Mouse (Mus musculus) MEL (cell line): ENCODE measurements at regions not wholly inside any gene's neighbourhood (a gene's known extent, or its start where the extent isn't known, plus 50 kb on each side); places are given as distances from the start of the nearest gene placed in this dataset.

Source experiments
- DNase-seq: peaks from one replicate; pipeline ENCODE4 v3.0.0; 2011; ENCODE audit warnings: low read depth, low spot score
- H3K27ac ChIP-seq: 2 replicates; pipeline ENCODE4 v1.5.1; 2012; ENCODE audit warnings: low read depth, mild to moderate bottlenecking, control low read depth, low read length, moderate library complexity; ENCODE audit not compliant: control insufficient read depth
- H3K27me3 ChIP-seq, 2 experiments: fragments of 150-350 bp in 1 of 2; sonication (generic) in 1 of 2; 2 replicates each; pipeline ENCODE4 v1.6.1; 2012; ENCODE audit warnings: low read length in 2 of 2, mild to moderate bottlenecking in 2 of 2, improper control_type of control experiment in 1 of 2, moderate library complexity in 1 of 2; ENCODE audit not compliant: insufficient read depth in 2 of 2, control insufficient read depth in 1 of 2
- H3K36me3 ChIP-seq, 2 experiments: 2 replicates each; pipeline ENCODE4 v1.6.1; 2012 to 2014; ENCODE audit warnings: low read length in 2 of 2, improper control_type of control experiment in 1 of 2, inconsistent platforms in 1 of 2, mild to moderate bottlenecking in 1 of 2; ENCODE audit not compliant: insufficient read depth in 2 of 2, control insufficient read depth in 1 of 2
- H3K4me1 ChIP-seq, 2 experiments: fragments of 150-350 bp in 1 of 2; sonication (generic) in 1 of 2; 2 replicates each; pipeline ENCODE4 v1.6.1; 2012; ENCODE audit warnings: low read length in 2 of 2, improper control_type of control experiment in 1 of 2, mild to moderate bottlenecking in 1 of 2; ENCODE audit not compliant: insufficient read depth in 2 of 2, control insufficient read depth in 1 of 2
- H3K4me3 ChIP-seq, 2 experiments: fragments of 150-350 bp in 1 of 2; sonication (generic) in 1 of 2; 2 replicates each; pipeline ENCODE4 v1.5.1; 2012; ENCODE audit warnings: low read depth in 2 of 2, low read length in 2 of 2, mild to moderate bottlenecking in 2 of 2, moderate library complexity in 2 of 2, control low read depth in 1 of 2, improper control_type of control experiment in 1 of 2; ENCODE audit not compliant: control insufficient read depth in 1 of 2, insufficient read depth in 1 of 2
- H3K79me2 ChIP-seq: 2 replicates; pipeline ENCODE4 v1.6.1; 2012; ENCODE audit warnings: mild to moderate bottlenecking, low read length, moderate library complexity; ENCODE audit not compliant: control insufficient read depth, poor library complexity, insufficient read depth
- H3K9ac ChIP-seq: 2 replicates; pipeline ENCODE4 v1.6.1; 2012; ENCODE audit warnings: low read depth, mild to moderate bottlenecking, control low read depth, low read length, moderate library complexity; ENCODE audit not compliant: control insufficient read depth, poor library complexity, severe bottlenecking
- H3K9me3 ChIP-seq: fragments of 150-350 bp; sonication (generic); replicated peaks from 2 replicates; pipeline ENCODE4 v1.6.1; 2012; ENCODE audit warnings: mild to moderate bottlenecking, low read length, improper control_type of control experiment, moderate library complexity; ENCODE audit not compliant: insufficient read depth
- BHLHE40 ChIP-seq: IDR thresholded peaks from 2 replicates; pipeline ENCODE4 v1.6.1; 2012; ENCODE audit warnings: low read depth, mild to moderate bottlenecking, inconsistent platforms, low read length, improper control_type of control experiment, borderline replicate concordance
- CHD1 ChIP-seq: IDR thresholded peaks from 2 replicates; pipeline ENCODE4 v1.6.1; 2012; ENCODE audit warnings: low read depth, mild to moderate bottlenecking, inconsistent platforms, low read length, improper control_type of control experiment
- CHD2 ChIP-seq: IDR thresholded peaks from 2 replicates; pipeline ENCODE4 v1.6.1; 2011; ENCODE audit warnings: low read length, improper control_type of control experiment
- CTCF ChIP-seq, 3 experiments: IDR thresholded peaks in 2 of 3; conservative IDR thresholded peaks in 1 of 3; 2 replicates each; pipeline ENCODE4 v1.5.1; 2011 to 2012; ENCODE audit warnings: low read length in 3 of 3, low read depth in 2 of 3, mild to moderate bottlenecking in 2 of 3, improper control_type of control experiment in 1 of 3, inconsistent platforms in 1 of 3, mixed read lengths in 1 of 3, moderate library complexity in 1 of 3; ENCODE audit not compliant: control insufficient read depth in 1 of 3, insufficient read depth in 1 of 3, poor library complexity in 1 of 3, severe bottlenecking in 1 of 3
- E2F4 ChIP-seq: IDR thresholded peaks from 2 replicates; pipeline ENCODE4 v1.6.1; 2011; ENCODE audit warnings: low read depth, low read length, improper control_type of control experiment, borderline replicate concordance
- HCFC1 ChIP-seq: IDR thresholded peaks from 2 replicates; pipeline ENCODE4 v1.6.1; 2012; ENCODE audit warnings: low read depth, mild to moderate bottlenecking, inconsistent platforms, low read length, improper control_type of control experiment, moderate library complexity
- JUND ChIP-seq: IDR thresholded peaks from 2 replicates; pipeline ENCODE4 v1.6.1; 2011; ENCODE audit warnings: low read depth, mild to moderate bottlenecking, improper control_type of control experiment, low read length
- KAT2A ChIP-seq: conservative IDR thresholded peaks from 2 replicates; pipeline ENCODE4 v1.6.1; 2012; ENCODE audit warnings: low read depth, low read length, improper control_type of control experiment, inconsistent platforms
- MAX ChIP-seq: IDR thresholded peaks from 2 replicates; pipeline ENCODE4 v1.6.1; 2011; ENCODE audit warnings: low read length, improper control_type of control experiment
- MAZ ChIP-seq: IDR thresholded peaks from 2 replicates; pipeline ENCODE4 v1.6.1; 2012; ENCODE audit warnings: low read depth, mild to moderate bottlenecking, inconsistent platforms, low read length, improper control_type of control experiment
- MXI1 ChIP-seq: IDR thresholded peaks from 2 replicates; pipeline ENCODE4 v1.6.1; 2011; ENCODE audit warnings: mild to moderate bottlenecking, low read depth, low read length, improper control_type of control experiment
- MYC ChIP-seq: IDR thresholded peaks from 2 replicates; pipeline ENCODE4 v1.6.1; 2011; ENCODE audit warnings: low read depth, mild to moderate bottlenecking, low read length, improper control_type of control experiment, moderate library complexity
- NELFE ChIP-seq: IDR thresholded peaks from 2 replicates; pipeline ENCODE4 v1.6.1; 2011; ENCODE audit warnings: low read depth, low read length, improper control_type of control experiment
- POLR2A ChIP-seq, 2 experiments: IDR thresholded peaks; 2 replicates each; pipeline ENCODE4 v1.6.1; 2011 to 2012; ENCODE audit warnings: low read length in 2 of 2, mild to moderate bottlenecking in 2 of 2, control low read depth in 1 of 2, improper control_type of control experiment in 1 of 2, low read depth in 1 of 2, moderate library complexity in 1 of 2; ENCODE audit not compliant: control insufficient read depth in 1 of 2, insufficient read depth in 1 of 2, poor library complexity in 1 of 2
- POLR2AphosphoS2 ChIP-seq: IDR thresholded peaks from 2 replicates; pipeline ENCODE4 v1.6.1; 2011; ENCODE audit warnings: low read length, improper control_type of control experiment
- SMC3 ChIP-seq: IDR thresholded peaks from 2 replicates; pipeline ENCODE4 v1.6.1; 2011; ENCODE audit warnings: low read depth, low read length, improper control_type of control experiment
- USF2 ChIP-seq, 2 experiments: IDR thresholded peaks; 2 replicates each; pipeline ENCODE4 v1.6.1; 2011 to 2012; ENCODE audit warnings: improper control_type of control experiment in 2 of 2, low read length in 2 of 2, borderline replicate concordance in 1 of 2, inconsistent platforms in 1 of 2, low read depth in 1 of 2, mild to moderate bottlenecking in 1 of 2; ENCODE audit not compliant: insufficient read depth in 1 of 2
- ZC3H11A ChIP-seq: IDR thresholded peaks from 2 replicates; pipeline ENCODE4 v1.6.1; 2012; ENCODE audit warnings: low read depth, mild to moderate bottlenecking, inconsistent platforms, low read length, improper control_type of control experiment
- ZKSCAN1 ChIP-seq: IDR thresholded peaks from 2 replicates; pipeline ENCODE4 v1.6.1; 2012; ENCODE audit warnings: low read depth, mild to moderate bottlenecking, inconsistent platforms, low read length, improper control_type of control experiment, moderate library complexity
- ZNF384 ChIP-seq: IDR thresholded peaks from 2 replicates; pipeline ENCODE4 v1.6.1; 2012; ENCODE audit warnings: low read depth, mild to moderate bottlenecking, inconsistent platforms, low read length, improper control_type of control experiment

DNA sequence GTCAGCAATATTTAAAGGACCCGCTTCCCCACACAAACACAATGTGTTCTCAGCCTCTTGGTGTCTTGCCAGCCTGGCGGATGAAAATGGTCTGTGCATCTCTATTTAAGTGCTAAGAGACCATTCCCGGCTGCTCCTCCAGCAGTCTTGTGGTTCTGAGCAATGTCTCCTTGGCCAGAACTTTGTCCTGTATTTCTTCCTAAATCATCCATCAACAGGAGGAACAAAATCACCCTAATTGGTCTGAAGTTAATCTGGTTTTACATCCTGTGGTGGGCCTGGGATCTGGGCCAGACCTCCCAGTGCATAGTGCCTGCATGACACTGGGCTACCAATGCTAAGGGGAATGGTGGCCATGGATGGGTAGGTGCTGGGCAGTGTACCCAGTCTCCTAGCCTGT lies 123.6 kb downstream of the 9530068E07Rik start:
- no peak overlapping the region for H3K4me3 ChIP-seq
- DNase-seq, result no peak
- no peak overlapping the region for H3K27ac ChIP-seq
- H3K4me1 ChIP-seq, result no peaks in the 10 kb centered on the region
- no peaks in the 10 kb centered on the region for H3K9me3 ChIP-seq
- no peaks in the 10 kb centered on the region for H3K27me3 ChIP-seq
- no peaks in the 10 kb centered on the region for H3K79me2 ChIP-seq
- no peak overlapping the region for H3K9ac ChIP-seq
- no peaks in the 10 kb centered on the region for H3K36me3 ChIP-seq
- no peak for TF ChIP-seq JUND
- TF ChIP-seq MAX, result no peak
- TF ChIP-seq BHLHE40, result no peak
- TF ChIP-seq MAZ, result no peak
- no peak for TF ChIP-seq ZNF384
- TF ChIP-seq NELFE, result no peak
- no peak for TF ChIP-seq USF2 (IDR thresholded peaks at IDR 0.05; ENCODE audit: borderline replicate concordance in 1 of 2, insufficient read depth in 1 of 2, low read depth in 1 of 2, low read length in 2 of 2)

DNA sequence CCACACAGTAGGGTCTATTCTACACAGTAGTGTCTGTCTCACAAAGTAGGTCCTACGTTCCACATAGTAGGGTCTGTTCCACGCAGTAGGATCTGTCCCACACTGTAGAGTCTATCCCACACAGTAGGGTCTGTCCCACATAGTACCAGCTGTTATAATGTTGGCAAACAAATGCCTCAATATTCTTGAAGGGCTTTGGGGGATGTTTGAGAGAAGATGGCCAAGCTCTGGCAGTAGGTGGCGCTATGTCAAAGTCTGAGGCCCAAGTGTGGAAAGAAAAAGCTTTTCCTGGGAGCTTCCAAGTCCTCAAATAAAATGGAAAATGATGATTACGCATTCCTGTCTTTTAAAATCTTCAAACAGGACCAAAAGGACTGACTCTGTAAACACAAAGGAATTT lies 125.7 kb downstream of the 9530068E07Rik start:
- Histone ChIP-seq H3K4me3 (no peak overlapping the region), H3K9me3 (no peaks in the 10 kb centered on the region), H3K27me3 (no peaks in the 10 kb centered on the region), H3K4me1 (no peaks in the 10 kb centered on the region), H3K36me3 (no peaks in the 10 kb centered on the region), H3K9ac (no peak overlapping the region), H3K27ac (no peak overlapping the region), H3K79me2 (no peaks in the 10 kb centered on the region)
- peak; percentile 8 for DNase-seq
- TF ChIP-seq POLR2A (IDR thresholded peaks at IDR 0.05; ENCODE audit: control insufficient read depth in 1 of 2, insufficient read depth in 1 of 2, low read depth in 1 of 2, low read length in 2 of 2, poor library complexity in 1 of 2) (no peak), CTCF (IDR thresholded peaks at IDR 0.05 in 2 of 3, conservative IDR thresholded peaks at IDR 0.05 in 1 of 3; ENCODE audit: control insufficient read depth in 1 of 3, insufficient read depth in 1 of 3, low read depth in 2 of 3, low read length in 3 of 3, poor library complexity in 1 of 3, severe bottlenecking in 1 of 3) (peak; percentile 8 to 43 (median 27); a peak in 5 of 6 replicates), SMC3 (0 out of 2 replicates have a peak, but pooled peaks have one; percentile 7), KAT2A (no peak), ZC3H11A (no peak), ZKSCAN1 (peak; percentile 66)

DNA sequence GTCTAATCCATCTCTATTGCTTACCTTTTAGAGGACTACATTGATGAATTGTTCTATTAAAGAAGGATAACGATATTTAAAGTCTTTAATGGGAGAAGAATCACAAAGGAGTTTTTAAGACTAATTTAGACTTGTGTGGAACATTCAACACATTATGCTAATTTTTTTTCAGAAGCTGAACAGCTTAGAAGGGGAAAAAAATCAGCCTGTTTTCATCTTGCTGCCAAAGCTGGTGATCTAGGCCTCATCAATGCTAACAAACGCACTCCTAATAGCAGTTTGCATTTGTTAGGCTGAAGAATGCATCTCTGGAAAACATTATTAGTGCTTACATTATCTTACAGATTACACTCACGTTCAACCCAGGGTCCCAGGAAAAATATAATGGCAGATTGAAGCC lies 126.2 kb downstream of the 9530068E07Rik start:
- Histone ChIP-seq H3K4me1 (no peaks in the 10 kb centered on the region), H3K4me3 (no peak overlapping the region), H3K27ac (no peak overlapping the region), H3K9me3 (no peaks in the 10 kb centered on the region), H3K79me2 (no peaks in the 10 kb centered on the region), H3K27me3 (no peaks in the 10 kb centered on the region), H3K36me3 (no peaks in the 10 kb centered on the region), H3K9ac (no peak overlapping the region)
- DNase-seq, result no peak
- TF ChIP-seq MYC (no peak), CHD1 (no peak), MXI1 (no peak), CTCF (IDR thresholded peaks at IDR 0.05 in 2 of 3, conservative IDR thresholded peaks at IDR 0.05 in 1 of 3; ENCODE audit: control insufficient read depth in 1 of 3, insufficient read depth in 1 of 3, low read depth in 2 of 3, low read length in 3 of 3, poor library complexity in 1 of 3, severe bottlenecking in 1 of 3) (no peak), E2F4 (no peak), POLR2AphosphoS2 (no peak), JUND (no peak), HCFC1 (no peak), CHD2 (no peak)
